10 mouse cellular contexts compared by ENCODE assay signal in the genomic region with DNA sequence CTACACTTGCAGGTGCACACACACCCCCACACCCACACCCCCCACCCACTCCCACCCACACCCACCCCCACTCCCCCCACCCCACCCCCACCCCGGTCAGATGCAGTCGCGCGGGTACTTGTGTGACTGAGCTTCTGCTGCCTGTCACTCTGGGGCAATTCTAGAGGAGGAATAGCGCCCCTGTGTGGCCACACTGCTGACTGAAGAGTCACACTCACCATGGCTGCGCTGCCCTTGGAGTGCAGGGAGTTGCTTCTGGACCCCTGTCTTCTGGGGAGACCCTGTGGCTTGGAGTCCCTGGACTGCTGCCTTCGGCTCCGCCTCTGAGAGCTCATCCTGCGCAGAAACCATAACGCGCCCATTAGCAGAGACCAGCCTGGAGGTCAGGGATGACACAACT. TPM values are rescaled to one million over a fixed set of nuclear protein-coding genes. Genes with fewer than 3 reads are reported as not detected.
A peak's percentile ranks its signal among the peaks of the same experiment; 100 is the strongest.
DNase-seq lines count a peak whose midpoint lies in the region; ATAC-seq and TF ChIP-seq lines count a peak whose summit lies in the region.
"Had no signal": no experiment of that assay in that cellular context is flagged by ENCODE, and none has a peak within 500 bp of the region (broad histone marks: within the 10 kb centered on the region; RNA-seq: fewer than 3 reads in every experiment).

No protein-coding gene starts in this region.

- no peak for TF ChIP-seq EP300 in heart, postnatal 0 days (IDR thresholded peaks at IDR 0.05; ENCODE audit: low read depth)

- H3K27me3 ChIP-seq in heart, postnatal 0 days (ENCODE audit: control insufficient read depth, insufficient read depth, low read length), result no peaks in the 10 kb centered on the region

- peaks cover 46% of the 10 kb centered on the region for H3K36me3 ChIP-seq in heart, postnatal 0 days (replicated peaks; ENCODE audit: control insufficient read depth, insufficient read depth, low read length)

- no peak overlapping the region for H3K4me3 ChIP-seq in heart, postnatal 0 days (ENCODE audit: low read depth, low read length)

- peaks cover 3% of the 10 kb centered on the region for H3K4me1 ChIP-seq in heart, postnatal 0 days (ENCODE audit: control insufficient read depth, insufficient read depth)

- no peaks in the 10 kb centered on the region for H3K9me3 ChIP-seq in heart, postnatal 0 days (replicated peaks; ENCODE audit: control insufficient read depth, low read length)

- H3K4me2 ChIP-seq in heart, postnatal 0 days (ENCODE audit: low read depth, low read length), result no peak overlapping the region

- no peak for DNase-seq in heart, postnatal 0 days (ENCODE audit: low spot score)
- DNase-seq in heart, adult 8-10 months (ENCODE audit: low spot score), result no peak
- peak; percentile 64 for DNase-seq in right cerebral cortex, postnatal 14 days
- no peak for DNase-seq in right cerebral cortex, postnatal 25 days
- DNase-seq in brain, adult 2 months (ENCODE audit: low read depth, low spot score), result peak; percentile 56
- DNase-seq in left cerebral cortex, postnatal 4 days, result peak; percentile 48
- DNase-seq in thymus, postnatal 0 days (ENCODE audit: low spot score), result peak; percentile 61
- DNase-seq in frontal cortex, postnatal 10 days (ENCODE audit: low spot score in 2 of 2), result no peak

- intact Hi-C loops in left cerebral cortex, postnatal 4 days (cut with DNase I), result loop anchor here (10.0 kb wide), 1 partner anchor 1135 kb away; a partner anchor contains a TSS

- no peak for ATAC-seq in heart, postnatal 0 days (ENCODE audit: insufficient read depth, low read depth)

- H3K9ac ChIP-seq in heart, postnatal 0 days (replicated peaks; ENCODE audit: low read depth, low read length), result no peak overlapping the region

- peak; percentile 37 for TF ChIP-seq CTCF in heart, postnatal 0 days (IDR thresholded peaks at IDR 0.05; ENCODE audit: low read depth)

- no peak overlapping the region for H3K27ac ChIP-seq in heart, postnatal 0 days (ENCODE audit: low read depth)

- WGBS in heart, postnatal 0 days, result 63% methylated on average over 11 of the region's 11 CpGs

RNA-seq across cellular contexts. Expression of a gene that starts 4.3 kb away (rescaled TPM):
- total RNA-seq in heart, postnatal 0 days (2014; rRNA removed; ENCODE audit: low replicate concordance), result 12.6 and 21.4 TPM in 2 replicates
- polyA plus RNA-seq in heart, postnatal 0 days (2015; fragmentation: Nextera tagmentation; extraction: Ambion mirVana), result 9.6 and 9.8 TPM in 2 replicates
- 1 to 10 TPM; 4.9 to 6.5 (median 5.8) TPM for total RNA-seq in heart, adult 8-10 months (2022)
- total RNA-seq in left cerebral cortex, postnatal 4 days (2021), result 1 to 10 TPM; 6.4 to 7.3 TPM
- polyA plus RNA-seq in thymus, postnatal 0 days (2015; fragmentation: Nextera tagmentation; extraction: Ambion mirVana), result 14.6 and 14.9 TPM in 2 replicates

RNA-seq across cellular contexts. Expression of a gene that starts 39.5 kb away (rescaled TPM):
- 17.9 and 18.5 TPM in 2 replicates for total RNA-seq in heart, postnatal 0 days (2014; rRNA removed; ENCODE audit: low replicate concordance)
- 5.3 and 6.4 TPM in 2 replicates for polyA plus RNA-seq in heart, postnatal 0 days (2015; fragmentation: Nextera tagmentation; extraction: Ambion mirVana)
- total RNA-seq in heart, adult 8-10 months (2022), result 1 to 10 TPM; 1.9 to 5.9 (median 4.4) TPM
- total RNA-seq in left cerebral cortex, postnatal 4 days (2021), result 10 to 100 TPM; 42.1 to 42.4 TPM
- polyA plus RNA-seq in thymus, postnatal 0 days (2015; fragmentation: Nextera tagmentation; extraction: Ambion mirVana), result 1.5 and 1.7 TPM in 2 replicates

RNA-seq across cellular contexts. Expression of a gene that starts 40.9 kb away (rescaled TPM):
- not detected in 2 replicates for total RNA-seq in heart, postnatal 0 days (2014; rRNA removed; ENCODE audit: low replicate concordance)
- polyA plus RNA-seq in heart, postnatal 0 days (2015; fragmentation: Nextera tagmentation; extraction: Ambion mirVana), result not detected in 2 replicates
- not detected for total RNA-seq in heart, adult 8-10 months (2022)
- total RNA-seq in left cerebral cortex, postnatal 4 days (2021), result not detected
- 0.05 and 0.08 TPM in 2 replicates for polyA plus RNA-seq in thymus, postnatal 0 days (2015; fragmentation: Nextera tagmentation; extraction: Ambion mirVana)
- total RNA-seq: heart, postnatal 10 days had no signal
- polyA plus RNA-seq: stomach, embryonic 16.5 days had no signal

Comparison
In these comparisons a context has a peak if more than half of its experiments do, and no peak if none do; other contexts are left out.
1. DNase-seq: peak in right cerebral cortex, postnatal 14 days (single experiment), brain, adult 2 months (single experiment), left cerebral cortex, postnatal 4 days (single experiment) and thymus, postnatal 0 days (single experiment); none in heart, postnatal 0 days (single experiment), heart, adult 8-10 months (single experiment), right cerebral cortex, postnatal 25 days (single experiment) and frontal cortex, postnatal 10 days (0 of 2).